ENCODE assay signal across 8 mouse cellular contexts in the genomic region with DNA sequence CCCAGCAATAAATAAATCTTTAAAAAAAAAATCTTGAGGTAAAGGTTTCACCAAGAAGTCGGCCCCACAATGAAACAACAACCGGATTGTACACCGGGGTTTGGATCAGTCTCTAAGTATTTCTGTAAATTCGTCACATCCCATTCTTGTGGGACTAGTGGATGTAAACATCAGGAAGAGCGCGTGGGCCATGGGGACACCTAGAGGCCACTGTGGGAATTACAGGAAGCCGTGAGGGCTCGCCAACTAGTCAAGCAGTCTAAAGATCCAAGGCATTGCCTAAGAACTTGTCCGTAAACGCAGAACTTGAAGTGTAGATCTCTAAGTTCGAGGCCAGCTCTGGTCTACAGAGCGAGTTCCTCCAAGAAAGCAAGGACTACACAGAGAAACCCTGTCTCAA. TPM values are rescaled to one million over a fixed set of nuclear protein-coding genes. Genes with fewer than 3 reads are reported as not detected.
DNase-seq lines count a peak whose midpoint lies in the region; ATAC-seq and TF ChIP-seq lines count a peak whose summit lies in the region.

No protein-coding gene starts in this region.

- H3K27ac ChIP-seq in forebrain, embryonic 11.5 days (ENCODE audit: low read depth, low read length): no peak overlapping the region
- H3K27ac ChIP-seq in forebrain, embryonic 13.5 days: no peak overlapping the region
- H3K27ac ChIP-seq in hindbrain, postnatal 0 days: no peak overlapping the region

- H3K27me3 ChIP-seq in forebrain, embryonic 11.5 days (ENCODE audit: control insufficient read depth, insufficient read depth, low read length): 0 out of 2 replicates have a peak, but pooled peaks cover 5% of the 10 kb centered on the region
- H3K27me3 ChIP-seq in forebrain, embryonic 13.5 days: no peaks in the 10 kb centered on the region; the same call in 1 of the 2 replicates
- no peaks in the 10 kb centered on the region for H3K27me3 ChIP-seq in hindbrain, postnatal 0 days (ENCODE audit: insufficient read depth, low read length)
- H3K27me3 ChIP-seq in splenic B cell, adult 2 months (ENCODE audit: control insufficient read depth, insufficient read depth, low read length, poor library complexity, severe bottlenecking): no peaks in the 10 kb centered on the region

- H3K4me2 ChIP-seq in forebrain, embryonic 11.5 days (ENCODE audit: low read depth, low read length, severe bottlenecking): no peak overlapping the region
- no peak overlapping the region for H3K4me2 ChIP-seq in forebrain, embryonic 13.5 days
- H3K4me2 ChIP-seq in hindbrain, postnatal 0 days (ENCODE audit: low read depth, low read length): no peak overlapping the region

- no peaks in the 10 kb centered on the region for H3K9me3 ChIP-seq in forebrain, embryonic 11.5 days (ENCODE audit: control insufficient read depth, low read length)
- H3K9me3 ChIP-seq in forebrain, embryonic 13.5 days (replicated peaks): no peaks in the 10 kb centered on the region
- H3K9me3 ChIP-seq in hindbrain, postnatal 0 days (ENCODE audit: low read length): no peaks in the 10 kb centered on the region

- no peak overlapping the region for H3K4me3 ChIP-seq in forebrain, embryonic 11.5 days (ENCODE audit: low read depth, low read length)
- no peak overlapping the region for H3K4me3 ChIP-seq in forebrain, embryonic 13.5 days
- H3K4me3 ChIP-seq in hindbrain, postnatal 0 days (ENCODE audit: low read length): no peak overlapping the region

- no peak for ATAC-seq in forebrain, embryonic 11.5 days (replicated peaks; ENCODE audit: low FRiP score)
- no peak for ATAC-seq in forebrain, embryonic 13.5 days
- ATAC-seq in hindbrain, postnatal 0 days: no peak

- peaks cover 6% of the 10 kb centered on the region for H3K4me1 ChIP-seq in forebrain, embryonic 11.5 days (replicated peaks; ENCODE audit: control insufficient read depth, insufficient read depth, low read length)
- H3K4me1 ChIP-seq in forebrain, embryonic 13.5 days: peaks cover 21% of the 10 kb centered on the region
- H3K4me1 ChIP-seq in hindbrain, postnatal 0 days (ENCODE audit: insufficient read depth, low read length): no peaks in the 10 kb centered on the region; the same call in 1 of the 2 replicates

- 40% methylated on average over 12 of the region's 12 CpGs for WGBS in forebrain, embryonic 11.5 days
- 40% methylated on average over 12 of the region's 12 CpGs for WGBS in forebrain, embryonic 13.5 days
- 38% methylated on average over 12 of the region's 12 CpGs for WGBS in hindbrain, postnatal 0 days

- H3K9ac ChIP-seq in forebrain, embryonic 11.5 days (ENCODE audit: low read length): no peak overlapping the region
- no peak overlapping the region for H3K9ac ChIP-seq in forebrain, embryonic 13.5 days
- no peak overlapping the region for H3K9ac ChIP-seq in hindbrain, postnatal 0 days (replicated peaks; ENCODE audit: low read length)

- no peaks in the 10 kb centered on the region for H3K36me3 ChIP-seq in forebrain, embryonic 11.5 days (ENCODE audit: control insufficient read depth, insufficient read depth, low read length)
- H3K36me3 ChIP-seq in forebrain, embryonic 13.5 days (ENCODE audit: poor library complexity, severe bottlenecking): peaks cover 16% of the 10 kb centered on the region
- H3K36me3 ChIP-seq in hindbrain, postnatal 0 days (ENCODE audit: insufficient read depth, low read length): peaks cover 5% of the 10 kb centered on the region; the same call in 1 of the 2 replicates
- peaks cover 7% of the 10 kb centered on the region; the same call in 1 of the 2 replicates for H3K36me3 ChIP-seq in splenic B cell, adult 2 months (ENCODE audit: control insufficient read depth, insufficient read depth, low read length, poor library complexity, severe bottlenecking)

- DNase-seq in forebrain, embryonic 11.5 days (ENCODE audit: low spot score): peak; percentile 82
- DNase-seq in right cerebral cortex, postnatal 14 days: peak; percentile 47
- no peak for DNase-seq in right cerebral cortex, postnatal 36 days (ENCODE audit: low spot score in 2 of 2)
- peak; percentile 68 to 76 for DNase-seq in cerebellum, postnatal 10 days
- peak; percentile 68 for DNase-seq in hindbrain, postnatal 0 days (ENCODE audit: low spot score)
- peak; percentile 79 for DNase-seq in lung, postnatal 10 days
- DNase-seq in splenic B cell, adult 2 months (ENCODE audit: low read depth, low spot score): peak; percentile 75

- TF ChIP-seq CTCF in hindbrain, postnatal 0 days (IDR thresholded peaks at IDR 0.05; ENCODE audit: low read depth): peak; percentile 87

RNA-seq across cellular contexts. Expression of gene Tor3a, which starts 2.0 kb away (rescaled TPM):
- 5.2 and 7.8 TPM in 2 replicates for polyA plus RNA-seq in forebrain, embryonic 11.5 days (2014; fragmentation: Nextera tagmentation; extraction: Ambion mirVana)
- 3.7 and 6.4 TPM in 2 replicates for polyA plus RNA-seq in forebrain, embryonic 13.5 days (2015; fragmentation: Nextera tagmentation; extraction: Ambion mirVana)
- 2.4 and 5.6 TPM in 2 replicates for total RNA-seq in hindbrain, postnatal 0 days (2014; rRNA removed)
- polyA plus RNA-seq in hindbrain, postnatal 0 days (2015; fragmentation: Nextera tagmentation; extraction: Ambion mirVana): 3.0 and 4.3 TPM in 2 replicates

RNA-seq across cellular contexts. Expression of gene Fam20b, which starts 42.7 kb away (rescaled TPM):
- polyA plus RNA-seq in forebrain, embryonic 11.5 days (2014; fragmentation: Nextera tagmentation; extraction: Ambion mirVana): 22.9 and 23.4 TPM in 2 replicates
- 18.0 and 18.2 TPM in 2 replicates for polyA plus RNA-seq in forebrain, embryonic 13.5 days (2015; fragmentation: Nextera tagmentation; extraction: Ambion mirVana)
- 53.7 TPM in 2 replicates for total RNA-seq in hindbrain, postnatal 0 days (2014; rRNA removed)
- 27.7 and 29.6 TPM in 2 replicates for polyA plus RNA-seq in hindbrain, postnatal 0 days (2015; fragmentation: Nextera tagmentation; extraction: Ambion mirVana)

Comparison
In these comparisons a context has a peak if more than half of its experiments do, and no peak if none do; other contexts are left out.
1. DNase-seq: peak in forebrain, embryonic 11.5 days (single experiment), right cerebral cortex, postnatal 14 days (single experiment), cerebellum, postnatal 10 days (2 of 2), hindbrain, postnatal 0 days (single experiment), lung, postnatal 10 days (single experiment) and splenic B cell, adult 2 months (single experiment); none in right cerebral cortex, postnatal 36 days (0 of 2).